Mouse (Mus musculus): ENCODE measurements around the gene Ercc1.

Ercc1 gene

DNA sequence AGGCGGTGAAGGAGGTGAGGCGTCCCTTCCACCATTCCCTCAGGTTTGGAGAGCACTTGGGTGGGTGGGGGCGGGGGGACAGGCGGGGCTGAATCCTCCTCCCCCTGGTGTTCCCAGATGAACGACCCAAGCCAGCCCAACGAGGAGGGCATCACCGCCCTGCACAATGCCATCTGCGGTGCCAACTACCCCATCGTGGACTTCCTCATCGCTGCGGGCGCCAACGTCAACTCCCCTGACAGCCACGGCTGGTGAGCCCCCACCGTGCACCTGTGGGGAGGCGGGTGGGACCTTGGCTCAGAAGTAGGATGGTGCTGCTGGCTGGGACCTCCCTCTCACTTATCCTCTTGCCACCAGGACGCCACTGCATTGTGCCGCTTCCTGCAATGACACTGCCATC lies 30.8 kb downstream of the Ercc1 start:
- DNase-seq = no peak

DNA sequence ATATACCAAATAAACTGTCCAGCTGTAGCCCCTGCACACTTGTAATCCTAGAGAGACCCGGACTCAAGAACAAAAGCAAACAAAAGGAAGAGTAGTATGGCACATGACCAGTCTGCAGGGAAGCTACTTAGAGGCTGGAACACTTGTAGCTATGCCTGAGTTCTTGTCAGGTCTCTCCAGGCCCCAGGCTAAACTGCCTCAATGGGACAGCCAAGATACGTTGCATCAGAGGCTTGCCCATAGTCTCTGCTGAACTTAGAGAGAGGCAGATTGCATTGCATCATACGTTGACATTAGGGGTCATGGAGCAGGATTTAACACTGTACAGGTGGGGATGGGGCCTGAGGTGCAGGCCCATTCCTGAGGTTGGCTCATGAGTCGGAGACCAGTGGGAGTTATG lies 31.4 kb downstream of the Ercc1 start:
- DNase-seq = no peak

DNA sequence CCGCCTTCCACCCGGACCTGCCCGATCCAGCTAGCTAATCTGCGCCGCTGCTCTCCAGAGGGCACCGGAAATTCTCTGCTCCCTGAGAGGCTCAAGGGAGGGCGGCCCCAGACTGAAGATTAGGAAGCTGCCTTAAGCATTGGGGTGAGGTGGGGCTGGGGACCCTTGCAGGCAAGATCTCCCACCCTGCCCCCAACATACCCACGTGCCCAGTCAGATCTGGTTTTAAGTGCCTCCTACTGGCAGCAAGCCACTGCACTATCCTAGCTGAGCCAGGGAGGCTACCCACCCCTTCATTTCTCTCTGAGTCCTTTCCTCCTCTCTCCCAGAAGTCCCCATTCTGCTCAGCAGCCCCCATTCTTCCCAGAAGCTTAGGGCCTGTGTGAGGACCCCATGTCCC lies 33.5 kb downstream of the Ercc1 start:
- DNase-seq = no peak

DNA sequence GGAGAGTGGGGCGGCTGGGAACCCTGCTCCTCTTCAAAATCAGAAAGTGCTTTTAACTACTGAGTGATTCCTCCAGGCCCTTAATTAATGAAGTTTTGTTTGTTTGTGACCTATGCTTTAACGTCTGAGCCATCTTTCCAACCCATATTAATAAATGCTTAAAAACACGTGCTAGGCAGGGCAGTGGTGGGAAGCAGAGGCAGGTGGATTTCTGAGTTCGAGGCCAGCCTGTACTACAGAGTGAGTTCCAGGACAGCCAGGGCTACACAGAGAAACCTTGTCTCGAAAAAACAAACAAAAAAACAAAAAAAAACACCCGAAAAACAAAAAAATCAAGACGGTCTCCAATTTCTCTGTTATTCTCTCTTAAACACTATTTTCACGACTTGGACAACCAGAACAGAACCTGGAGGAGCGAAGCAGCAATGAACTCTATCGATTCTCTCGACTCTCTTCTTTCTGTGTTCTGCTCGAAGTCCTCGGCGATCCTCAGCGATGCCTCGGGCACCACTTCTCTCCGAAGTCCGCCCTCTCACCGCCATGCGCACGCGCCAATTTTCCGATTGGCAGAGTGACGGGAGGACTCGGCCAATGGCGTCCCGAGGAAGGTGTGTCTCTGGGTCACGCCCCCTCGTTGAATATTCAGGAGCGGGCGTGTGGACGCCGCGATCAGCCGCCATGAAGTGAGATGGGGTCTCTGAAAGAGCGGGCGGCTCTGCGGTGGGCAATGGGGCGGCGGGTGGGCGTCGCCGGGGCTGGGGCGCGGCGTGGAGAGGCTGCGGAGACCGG lies 37.0 kb downstream of the Ercc1 start, which contains the start of gene Ercc2:
Ercc2 (plus strand) TSS at position 634 of the 789 bp plus-strand sequence.
- DNase-seq = peak; percentile 100

DNA sequence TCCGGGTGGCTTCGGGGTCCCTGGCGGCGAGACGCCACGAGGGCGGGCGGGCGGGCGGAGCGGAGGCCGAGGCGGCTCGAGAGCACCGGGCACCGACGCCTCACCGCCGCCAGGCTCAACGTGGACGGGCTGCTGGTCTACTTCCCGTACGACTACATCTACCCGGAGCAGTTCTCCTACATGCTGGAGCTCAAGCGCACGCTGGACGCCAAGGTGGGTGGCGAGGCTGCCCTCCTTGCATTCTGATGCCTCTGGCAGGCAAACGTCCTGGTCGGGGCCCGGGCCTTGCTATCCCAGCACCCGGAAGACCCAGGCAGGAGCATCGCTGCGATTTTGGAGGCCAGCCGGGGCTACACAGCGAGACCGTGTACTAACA lies 37.6 kb downstream of the Ercc1 start:
- DNase-seq = no peak

DNA sequence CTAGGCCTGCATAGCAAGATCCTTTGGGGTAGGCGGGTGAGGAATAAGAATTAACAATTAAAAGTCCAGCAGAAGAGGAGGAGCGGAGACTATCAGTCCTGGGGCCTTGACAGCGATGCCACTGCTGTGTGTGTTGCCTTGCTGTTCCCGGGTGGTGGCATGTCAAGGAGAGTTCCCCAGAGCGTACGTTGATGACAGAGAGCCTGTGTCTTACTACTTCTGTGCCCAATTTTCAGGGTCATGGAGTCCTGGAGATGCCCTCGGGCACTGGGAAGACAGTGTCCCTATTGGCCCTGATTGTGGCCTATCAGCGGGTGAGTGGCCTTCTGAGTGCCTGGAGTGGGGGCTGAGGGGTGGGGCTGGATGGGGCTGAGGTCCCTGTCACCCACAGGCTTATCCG lies 39.1 kb downstream of the Ercc1 start:
- DNase-seq = no peak

DNA sequence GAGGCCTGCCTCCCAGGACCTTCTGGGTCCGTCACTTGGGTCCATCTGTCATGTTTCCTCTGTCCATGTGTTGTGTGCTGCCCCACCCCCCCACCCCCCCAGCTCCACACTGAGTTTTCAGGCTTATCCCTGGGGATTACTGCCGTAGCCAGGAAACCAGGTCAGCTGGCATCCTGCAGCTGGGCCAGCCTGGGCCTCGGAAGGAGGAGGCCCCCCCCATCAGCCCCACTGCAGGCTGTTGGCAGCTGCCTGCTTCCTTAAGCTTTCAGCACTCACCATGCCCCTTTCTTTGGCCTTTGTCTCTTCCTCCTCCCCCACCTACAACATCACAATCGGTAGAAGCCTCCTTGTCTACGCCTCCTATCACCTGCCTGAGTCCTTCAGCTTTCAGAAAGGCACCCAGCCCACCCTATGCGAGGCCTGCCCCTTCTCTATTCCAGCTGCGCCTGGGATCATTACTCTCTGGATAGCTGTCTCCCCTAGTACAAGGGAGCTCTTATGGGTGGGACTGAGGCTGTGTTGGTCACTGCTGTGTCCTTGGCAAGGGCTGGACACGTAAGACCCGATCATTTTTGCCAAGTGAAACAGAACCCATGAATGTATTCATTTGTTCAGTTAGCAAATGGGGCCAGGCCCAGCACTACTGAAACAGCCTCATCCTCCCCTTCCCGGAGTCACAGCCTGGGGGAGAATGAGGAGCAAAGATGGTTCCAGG lies 44.3 kb downstream of the Ercc1 start:
- no peak for DNase-seq

DNA sequence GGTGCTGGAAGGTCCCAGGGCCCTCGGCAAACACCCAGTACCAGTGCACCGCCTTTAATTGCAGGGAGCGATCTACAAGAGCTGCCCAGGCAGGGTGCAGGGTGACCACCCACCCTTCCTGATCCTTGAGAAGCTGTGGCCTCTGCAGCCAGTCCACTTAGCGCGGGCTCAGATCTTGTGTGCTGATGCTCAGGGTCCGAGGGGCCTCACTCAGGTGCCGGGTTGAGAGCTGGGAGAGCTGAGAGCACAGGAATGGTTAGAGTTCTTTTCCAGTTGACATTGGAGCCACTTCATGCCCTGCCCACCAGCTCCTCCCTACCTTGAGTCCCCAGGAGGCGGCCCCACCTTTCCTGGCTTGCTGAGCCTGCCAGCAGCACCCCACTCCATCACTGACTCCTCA lies 49.9 kb downstream of the Ercc1 start:
- no peak for DNase-seq

DNA sequence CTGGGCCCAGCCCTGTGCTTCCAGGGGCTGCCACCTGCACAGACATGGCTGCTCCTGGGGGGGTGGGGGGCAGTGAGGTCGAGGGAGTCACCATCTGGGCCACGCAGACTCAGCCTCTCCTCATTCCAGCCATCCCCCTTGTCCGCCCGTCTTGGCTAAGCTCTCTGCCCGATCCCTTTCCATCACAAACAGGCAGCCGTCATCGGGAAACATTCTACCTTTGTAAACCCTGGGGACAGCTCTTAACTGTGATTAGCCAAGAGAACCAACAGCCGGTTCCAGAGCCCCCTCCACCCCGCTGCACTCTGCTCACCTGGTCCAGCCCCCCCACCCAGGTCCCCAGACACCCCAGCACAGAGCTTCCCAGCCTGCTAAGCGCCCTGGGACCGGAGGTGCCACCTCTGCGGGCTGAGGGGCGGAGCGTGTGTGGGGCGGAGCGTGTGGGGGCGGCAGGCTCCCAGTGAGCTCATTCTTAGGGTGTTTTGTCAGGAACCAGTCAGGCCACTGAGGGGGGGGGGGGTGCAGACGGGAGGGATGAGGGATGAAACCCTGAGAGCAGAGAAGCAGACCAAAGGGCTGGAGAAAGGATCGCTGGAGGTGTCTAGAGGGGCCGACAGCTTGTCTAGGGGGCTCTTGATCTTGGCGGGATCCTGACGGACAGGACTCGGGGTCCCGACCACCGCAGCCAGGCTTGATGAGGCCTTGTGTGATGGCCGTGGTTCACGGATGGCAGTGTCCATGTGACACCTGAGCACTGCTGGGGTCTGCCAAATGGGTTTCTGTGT lies 55.1 kb downstream of the Ercc1 start:
- peak; percentile 53 for DNase-seq

DNA sequence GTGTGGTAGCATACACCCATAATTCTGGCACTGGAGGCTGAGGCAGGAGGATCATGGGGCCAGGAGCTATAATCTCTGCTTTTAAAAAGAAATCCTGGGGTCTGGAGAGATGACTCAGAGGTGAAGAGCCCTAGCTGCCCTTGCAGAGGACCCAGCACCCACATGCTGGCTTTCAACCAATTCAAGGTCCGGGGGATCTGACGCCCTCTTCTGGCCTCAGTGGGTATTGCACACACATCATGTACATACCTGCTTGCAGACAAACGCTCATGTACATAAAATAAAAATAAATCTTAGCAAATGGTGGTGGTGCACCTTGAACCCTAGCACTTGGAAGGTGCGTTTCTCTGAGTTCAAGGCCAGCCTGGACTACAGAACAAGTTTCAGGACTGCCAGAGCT lies 56.4 kb downstream of the Ercc1 start:
- DNase-seq = no peak

DNA sequence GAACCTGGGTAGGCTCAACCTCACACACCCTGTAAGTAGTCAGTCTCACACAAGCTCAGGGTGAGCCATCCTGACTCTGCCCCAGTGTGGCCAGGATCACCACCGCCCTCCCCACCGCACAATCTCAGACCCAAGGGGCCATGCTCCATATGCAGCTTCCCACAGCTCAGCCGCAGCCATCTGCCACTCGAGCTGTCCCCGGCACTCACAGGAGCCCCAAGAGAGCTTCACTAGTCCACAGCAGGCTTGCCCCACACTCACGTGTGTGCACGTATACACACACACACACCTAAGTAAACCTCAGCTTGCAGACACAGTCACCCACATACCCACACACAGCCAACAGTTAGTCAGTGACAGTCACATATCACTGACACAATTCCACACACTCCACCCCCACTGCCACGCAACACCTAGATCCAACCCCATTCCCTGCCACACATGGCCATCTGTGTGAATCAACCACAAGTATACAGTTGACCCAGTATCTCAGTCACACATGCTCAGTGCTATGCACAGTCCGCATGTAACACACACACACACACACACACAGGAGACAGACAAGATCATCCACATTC lies 58.0 kb downstream of the Ercc1 start:
- DNase-seq = no peak

DNA sequence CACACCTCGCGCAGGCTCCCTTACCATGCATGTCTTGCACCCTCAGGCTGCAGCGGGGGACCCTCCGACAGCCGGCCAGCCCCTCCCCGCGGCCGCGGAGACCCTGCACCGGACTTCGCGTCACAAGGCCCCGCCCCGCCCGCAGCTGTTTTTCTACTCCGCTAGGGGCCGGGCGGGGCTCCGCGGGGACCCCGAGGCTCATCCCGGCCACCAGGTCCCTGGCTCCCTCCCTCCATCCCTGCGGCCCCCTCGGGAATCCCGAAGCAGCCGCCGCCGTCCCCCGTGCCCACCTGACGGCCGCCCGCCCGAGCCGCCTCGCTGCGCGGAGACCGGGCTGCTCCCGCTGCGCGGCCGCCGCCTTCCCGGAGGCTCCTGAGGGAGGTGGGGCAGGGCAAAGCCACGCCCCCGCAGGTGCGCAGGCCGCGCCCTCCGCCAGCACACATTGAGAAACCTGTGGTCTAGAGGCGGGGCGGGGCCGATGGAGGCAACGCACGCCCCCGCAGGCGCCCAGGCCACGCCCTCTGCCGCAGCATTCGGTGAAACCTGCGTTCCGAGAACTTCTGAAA lies 59.2 kb downstream of the Ercc1 start, which contains the start of gene Klc3:
Klc3 (minus strand) TSS at position 374 of the 566 bp plus-strand sequence.
- peak; percentile 71 for DNase-seq

DNA sequence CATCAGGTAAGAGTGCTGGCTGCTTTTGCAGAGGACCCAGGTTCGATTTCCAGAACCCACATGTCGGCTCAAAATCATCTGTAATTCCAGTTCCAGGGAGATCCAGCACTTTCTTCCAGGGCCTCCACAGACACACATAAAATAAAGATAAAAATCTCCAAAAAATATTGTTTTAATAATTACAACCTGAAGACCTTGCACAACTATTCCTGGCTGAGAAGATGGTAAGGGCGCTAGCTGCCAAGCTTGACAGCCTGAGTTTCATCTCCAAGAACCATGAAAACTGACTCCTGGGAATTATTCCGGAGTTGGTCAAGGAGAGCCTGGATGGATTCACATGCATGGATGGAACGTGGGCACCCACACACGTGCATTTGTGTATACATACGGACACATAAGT lies 59.9 kb downstream of the Ercc1 start, which contains the start of gene Ckm:
Ckm (plus strand) TSS at position 301 of the 400 bp plus-strand sequence.
- DNase-seq = no peak

DNA sequence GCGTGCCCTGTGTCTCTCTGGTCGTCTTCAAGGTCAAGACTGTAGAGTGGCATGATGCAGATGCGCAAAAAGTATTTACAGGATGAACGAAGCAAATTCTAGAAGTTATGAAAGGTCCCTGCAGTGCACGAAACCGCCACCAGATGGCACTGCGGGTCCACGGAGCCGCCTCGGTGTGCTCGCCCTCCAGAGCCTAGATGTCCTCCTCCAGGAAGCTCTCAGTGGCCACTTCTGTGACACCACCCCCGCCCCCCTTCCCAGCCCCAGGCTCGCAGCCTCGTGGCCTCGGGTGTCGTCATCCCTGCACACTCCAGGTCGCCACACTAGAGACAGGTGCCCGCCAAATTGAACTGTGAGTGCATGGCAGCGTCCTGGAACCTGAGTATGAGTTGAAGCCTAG lies 60.8 kb downstream of the Ercc1 start:
- DNase-seq = peak; percentile 84
